Mouse (Mus musculus): ENCODE data around the gene Adam1a. TPM values are rescaled to one million over a fixed set of nuclear protein-coding genes. Genes with fewer than 3 reads are reported as not detected.

Gene Adam1a
- 4.7 and 4.8 TPM in 2 replicates for polyA plus RNA-seq (2012; rRNA removed)

GRCm38 (mm10) chr5:121544910-121545792 is at the start of gene Adam1a, which contains the start of gene Gm42878:
Gene Adam1a, minus strand, starts transcription at chr5:121545482.
Gene Gm42878, minus strand, starts transcription at chr5:121545482.
- no peak for DNase-seq (ENCODE audit: low read depth)

DNA sequence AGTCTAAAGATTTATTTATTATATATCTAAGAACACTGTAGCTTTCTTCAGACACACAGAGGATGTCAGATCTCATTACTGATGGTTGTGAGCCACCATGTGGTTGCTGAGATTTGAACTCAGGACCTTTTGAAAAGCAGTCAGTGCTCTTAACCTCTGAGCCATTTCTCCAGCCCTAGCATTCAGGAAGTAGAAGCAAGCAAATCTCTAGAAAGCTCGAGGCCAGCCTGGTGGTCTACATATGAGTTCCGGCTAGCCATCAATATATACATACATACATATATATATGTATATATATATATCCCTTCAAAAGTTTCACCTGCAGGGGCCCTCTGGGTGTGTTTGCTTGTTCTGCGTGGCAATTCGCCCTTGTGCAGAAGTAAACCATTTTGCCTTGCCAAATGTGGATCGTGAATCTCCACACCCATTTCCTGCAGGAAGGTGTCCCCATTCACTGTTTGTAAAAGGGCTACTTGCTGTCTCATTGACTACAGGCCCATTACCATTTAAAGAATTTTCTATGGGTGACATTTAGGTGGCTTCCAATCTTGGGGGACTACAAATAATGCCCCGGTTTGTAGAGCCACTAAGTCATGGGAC is 49.5 kb upstream of the Adam1a start:
- DNase-seq (ENCODE audit: low read depth) = no peak

GRCm38 (mm10) chr5:121593451-121594401 is 48.4 kb upstream of the Adam1a start, which contains the start of gene Aldh2:
Gene Aldh2, minus strand, starts transcription at chr5:121593824.
- DNase-seq (ENCODE audit: low read depth) = no peak

- DNase-seq (ENCODE audit: low read depth) = no peak
Observed at GRCm38 (mm10) chr5:121592816-121593407, 47.6 kb upstream of the Adam1a start.

GRCm38 (mm10) chr5:121592064-121592815 is 47.0 kb upstream of the Adam1a start:
- no peak for DNase-seq (ENCODE audit: low read depth)

- peak; percentile 97 for DNase-seq (ENCODE audit: low read depth)
Observed at GRCm38 (mm10) chr5:121591417-121592063, 46.3 kb upstream of the Adam1a start.

- DNase-seq (ENCODE audit: low read depth) = no peak
Observed at GRCm38 (mm10) chr5:121589928-121590327, 44.6 kb upstream of the Adam1a start.

GRCm38 (mm10) chr5:121586400-121587039 is 41.2 kb upstream of the Adam1a start:
- no peak for DNase-seq (ENCODE audit: low read depth)

DNA sequence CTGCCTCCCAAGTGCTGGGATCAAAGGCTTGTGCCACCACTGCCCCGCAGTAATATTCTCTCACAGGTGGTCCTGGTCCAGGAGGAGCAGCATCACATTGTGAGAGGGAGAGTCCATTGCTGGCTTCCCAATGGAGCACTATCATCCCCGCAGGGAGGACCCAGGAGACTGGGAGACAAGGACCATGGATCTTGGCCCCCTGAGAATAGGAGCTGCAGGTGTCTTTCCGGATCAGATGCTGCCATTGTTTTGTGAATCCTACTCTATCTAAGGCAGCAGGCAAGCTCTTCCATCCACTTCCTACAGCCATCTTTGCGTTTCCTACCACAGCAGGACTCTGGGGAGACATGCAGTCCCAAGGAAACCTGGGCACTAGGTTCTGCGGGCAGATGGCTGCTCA is 40.4 kb upstream of the Adam1a start:
- DNase-seq (ENCODE audit: low read depth) = no peak

DNA sequence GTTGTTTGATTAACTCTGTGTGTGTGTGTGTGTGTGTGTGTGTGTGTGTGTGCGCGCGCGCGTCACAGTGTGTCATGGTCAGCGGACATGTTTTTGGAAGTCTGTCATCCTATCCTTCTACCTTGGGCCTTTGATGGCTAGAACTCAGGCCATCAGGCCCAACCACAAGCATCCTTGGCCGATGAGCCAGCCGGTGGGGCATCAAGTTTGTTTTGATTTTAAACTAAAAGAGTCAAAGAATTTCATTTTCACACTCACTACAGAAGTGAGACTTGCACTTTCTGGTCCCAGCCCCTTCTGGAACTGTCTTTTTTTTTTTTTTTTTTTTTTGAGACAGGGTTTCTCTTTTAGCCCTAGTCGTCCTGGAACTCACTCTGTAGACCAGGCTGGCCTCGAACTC is 39.7 kb upstream of the Adam1a start:
- no peak for DNase-seq (ENCODE audit: low read depth)

GRCm38 (mm10) chr5:121583765-121584501 is 38.7 kb upstream of the Adam1a start:
- DNase-seq (ENCODE audit: low read depth) = peak; percentile 77

DNA sequence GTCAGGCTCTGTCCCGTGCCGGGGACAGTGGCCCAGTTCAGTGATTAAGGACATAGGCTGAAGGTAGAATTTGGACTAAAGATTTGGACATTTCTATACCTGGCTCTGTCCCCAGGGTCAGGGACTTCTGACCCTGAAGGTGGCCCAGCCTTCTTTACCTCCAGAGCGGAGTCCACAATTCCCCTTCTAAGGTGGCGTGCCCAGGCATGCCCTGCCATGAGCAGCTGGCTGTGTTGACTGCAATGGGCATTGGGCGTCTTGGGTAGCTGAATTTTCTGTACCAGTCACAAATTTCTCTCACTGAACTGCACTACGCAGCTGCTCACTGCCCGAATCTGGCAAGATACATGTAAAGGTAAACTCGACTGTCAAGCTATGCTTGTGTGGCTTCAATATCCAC is 36.7 kb upstream of the Adam1a start:
- DNase-seq (ENCODE audit: low read depth) = no peak

DNA sequence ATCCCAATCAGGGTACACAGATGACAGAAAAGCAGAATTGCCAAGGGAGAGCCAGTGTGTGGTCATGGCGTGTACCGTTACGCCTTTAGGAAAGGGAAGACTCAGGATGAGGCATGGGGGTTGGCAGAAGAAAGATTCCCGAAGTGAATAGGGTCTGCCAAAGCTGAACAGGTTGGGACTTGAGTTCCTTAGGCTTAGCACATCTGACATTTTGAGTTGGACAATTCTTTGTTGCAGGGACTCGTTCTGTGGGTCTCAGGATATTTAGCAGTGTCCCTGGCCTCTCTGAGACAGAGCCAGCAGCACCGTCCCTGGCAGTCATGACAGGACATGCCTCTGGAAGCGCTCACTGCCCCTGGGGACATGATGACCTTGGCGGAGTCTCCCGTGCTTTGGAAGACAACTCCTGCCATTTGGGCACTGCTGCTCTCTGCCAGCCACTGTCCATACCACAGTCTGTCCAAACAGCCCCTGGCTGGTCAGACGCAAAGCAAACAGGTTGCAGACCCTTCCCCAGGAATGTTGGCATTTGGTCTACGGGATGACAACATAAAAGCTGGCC is 31.7 kb upstream of the Adam1a start:
- DNase-seq (ENCODE audit: low read depth) = peak; percentile 87

DNA sequence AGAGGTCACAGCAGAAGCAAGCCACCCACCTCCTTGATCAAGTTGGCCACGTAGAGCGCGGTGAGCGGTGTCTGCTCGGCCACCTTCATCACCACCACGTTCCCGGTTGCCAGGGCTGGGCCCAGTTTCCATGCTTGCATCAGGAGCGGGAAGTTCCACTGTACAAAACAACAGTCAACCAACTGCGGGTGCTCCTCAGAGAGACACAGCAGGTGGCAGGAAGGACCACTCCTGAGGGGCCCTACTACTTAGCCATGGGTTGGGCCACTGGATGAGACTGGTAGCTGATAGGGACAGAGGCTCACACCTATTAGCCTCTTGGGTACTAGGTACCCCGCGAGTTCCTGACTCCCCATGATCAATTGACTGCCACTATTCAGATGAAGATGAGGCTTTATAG is 30.6 kb upstream of the Adam1a start:
- no peak for DNase-seq (ENCODE audit: low read depth)

- no peak for DNase-seq (ENCODE audit: low read depth)
Observed at GRCm38 (mm10) chr5:121574145-121574544, 28.9 kb upstream of the Adam1a start.

DNA sequence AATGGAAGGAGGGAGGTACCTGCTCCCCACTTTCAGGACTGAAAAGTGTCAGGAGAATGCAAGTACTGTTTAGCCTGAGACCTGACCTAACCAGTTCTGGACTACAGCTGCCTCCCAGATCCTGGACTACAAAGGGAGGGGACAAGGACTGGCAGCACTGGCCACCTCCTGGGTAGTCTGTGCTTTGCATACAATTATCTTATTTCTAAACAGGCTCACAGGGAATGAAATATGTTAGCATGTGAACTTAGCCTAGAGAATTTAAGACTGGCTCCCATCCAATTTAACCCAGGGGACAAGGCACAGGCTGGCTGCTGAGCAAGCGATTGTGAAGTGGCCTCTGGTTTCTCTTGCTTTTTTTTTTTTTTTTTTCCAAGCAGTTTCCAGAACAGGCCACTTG is 25.5 kb upstream of the Adam1a start:
- no peak for DNase-seq (ENCODE audit: low read depth)

DNA sequence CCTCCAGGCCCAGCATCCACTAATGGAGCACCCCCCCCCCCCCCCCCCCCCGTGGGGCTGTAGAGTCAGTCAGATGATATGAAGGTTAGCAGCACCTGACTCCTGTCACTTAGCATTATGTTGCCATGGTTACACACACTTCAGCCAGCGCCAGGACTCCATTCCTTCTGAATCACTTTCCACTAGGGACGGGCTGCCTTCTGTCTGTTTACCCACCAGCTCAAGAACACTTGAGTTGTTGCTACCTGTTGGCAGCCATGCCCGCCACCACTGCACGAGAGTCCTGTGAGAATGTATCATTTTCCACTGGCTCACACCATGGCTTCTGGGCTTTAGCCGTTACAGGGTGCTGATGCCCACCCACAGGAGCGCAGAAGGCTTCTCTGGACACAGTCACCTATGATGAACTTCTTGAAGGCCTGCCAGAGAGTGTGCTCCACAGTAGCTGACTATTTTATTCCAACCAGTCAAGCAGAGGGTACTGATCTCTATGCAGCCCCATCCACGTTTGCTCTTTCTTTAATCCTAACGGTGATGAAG is 24.7 kb upstream of the Adam1a start:
- DNase-seq (ENCODE audit: low read depth) = no peak

DNA sequence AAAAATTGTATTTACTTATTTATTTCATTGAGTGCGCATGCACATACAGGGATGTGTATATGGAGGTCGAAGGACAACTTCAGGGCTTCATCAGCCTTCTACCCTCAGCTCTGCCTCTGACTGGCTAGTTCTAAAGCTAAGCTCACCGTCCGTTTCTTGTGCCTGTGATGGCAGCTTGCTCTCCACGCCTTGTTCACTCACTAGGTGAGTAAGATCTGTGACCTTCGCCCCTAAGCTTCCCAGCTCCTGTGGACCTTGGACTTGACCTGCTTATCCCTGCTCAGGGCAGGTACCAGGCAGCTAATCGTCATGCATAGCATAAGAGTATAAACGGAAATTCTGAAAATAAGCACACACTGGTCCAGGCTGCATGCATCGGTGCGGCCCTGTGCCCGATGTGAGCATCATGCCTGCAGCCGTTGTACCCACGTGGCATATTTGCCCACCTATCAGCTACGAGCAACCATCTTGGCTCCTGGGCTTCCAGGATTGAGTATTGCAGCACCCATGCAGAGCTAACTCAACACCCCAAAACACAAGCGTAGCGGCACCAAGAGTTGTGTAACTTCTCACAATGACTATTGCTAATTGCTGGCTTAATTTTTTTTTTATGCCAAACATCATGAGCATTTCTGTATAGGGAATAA is 20.9 kb upstream of the Adam1a start:
- no peak for DNase-seq (ENCODE audit: low read depth)

All from gonadal fat pad, adult 2 months (tissue).